Mouse (Mus musculus): ENCODE results near the gene Slc17a9. TPM values are rescaled to one million over a fixed set of nuclear protein-coding genes. Genes with fewer than 3 reads are reported as not detected.
A peak's percentile ranks its signal among the peaks of the same experiment; 100 is the strongest.

Slc17a9 gene
- 0.55 and 0.61 TPM in 2 replicates for polyA plus RNA-seq (2015; fragmentation: Nextera tagmentation; extraction: Ambion mirVana)

- no peak within 1 kb of the TSS for H3K27ac ChIP-seq
- H3K27me3 ChIP-seq (ENCODE audit: insufficient read depth, low read length): no peaks in the 10 kb centered on the region
- DNase-seq (ENCODE audit: low spot score): peak; percentile 42
- TF ChIP-seq CTCF (IDR thresholded peaks at IDR 0.05; ENCODE audit: low read depth): no peak
- no peaks in the 10 kb centered on the region for H3K9me3 ChIP-seq (replicated peaks; ENCODE audit: low read length)
- WGBS: 6% methylated on average over 18 of the region's 18 CpGs
- 0 out of 2 replicates have a peak, but pooled peaks cover 10% of the 10 kb centered on the region for H3K4me1 ChIP-seq (replicated peaks; ENCODE audit: insufficient read depth, low read length)
- ATAC-seq (replicated peaks; ENCODE audit: low FRiP score, low read depth): peak; percentile 71
- peaks cover 35% of the 10 kb centered on the region for H3K36me3 ChIP-seq (ENCODE audit: insufficient read depth, low read length)
- peak within 1 kb of the TSS; percentile 51 for H3K4me2 ChIP-seq (ENCODE audit: low read length)
- peak within 1 kb of the TSS; percentile 23; the same call in 1 of the 2 replicates for H3K4me3 ChIP-seq (replicated peaks; ENCODE audit: low read depth, low read length)
- peak within 1 kb of the TSS; percentile 19; the same call in 1 of the 2 replicates for H3K9ac ChIP-seq (ENCODE audit: low read depth, low read length)
Measured at GRCm38 (mm10) chr2:180724585-180725413, at the start of gene Slc17a9. Slc17a9 (plus strand) TSS chr2:180725263.

GRCm38 (mm10) chr2:180676706-180677105 lies 48.4 kb upstream of the Slc17a9 start:
- no peak overlapping the region for H3K9ac ChIP-seq (ENCODE audit: low read depth, low read length)
- no peaks in the 10 kb centered on the region for H3K9me3 ChIP-seq (replicated peaks; ENCODE audit: low read length)
- H3K4me2 ChIP-seq (ENCODE audit: low read length): no peak overlapping the region
- ATAC-seq (replicated peaks; ENCODE audit: low FRiP score, low read depth) (no peak), DNase-seq (ENCODE audit: low spot score) (no peak)
- no peak overlapping the region for H3K27ac ChIP-seq
- no peaks in the 10 kb centered on the region for H3K4me1 ChIP-seq (replicated peaks; ENCODE audit: insufficient read depth, low read length)
- 87% methylated on average over 2 of the region's 2 CpGs for WGBS
- peaks cover 27% of the 10 kb centered on the region for H3K36me3 ChIP-seq (ENCODE audit: insufficient read depth, low read length)
- TF ChIP-seq CTCF (IDR thresholded peaks at IDR 0.05; ENCODE audit: low read depth): no peak
- H3K4me3 ChIP-seq (replicated peaks; ENCODE audit: low read depth, low read length): no peak overlapping the region
- H3K27me3 ChIP-seq (ENCODE audit: insufficient read depth, low read length): no peaks in the 10 kb centered on the region

GRCm38 (mm10) chr2:180678609-180679140 lies 46.4 kb upstream of the Slc17a9 start:
- Histone ChIP-seq H3K9ac (ENCODE audit: low read depth, low read length) (no peak overlapping the region), H3K4me2 (ENCODE audit: low read length) (no peak overlapping the region), H3K27ac (no peak overlapping the region), H3K4me1 (replicated peaks; ENCODE audit: insufficient read depth, low read length) (no peaks in the 10 kb centered on the region), H3K4me3 (replicated peaks; ENCODE audit: low read depth, low read length) (no peak overlapping the region), H3K9me3 (replicated peaks; ENCODE audit: low read length) (no peaks in the 10 kb centered on the region), H3K36me3 (ENCODE audit: insufficient read depth, low read length) (peaks cover 31% of the 10 kb centered on the region), H3K27me3 (ENCODE audit: insufficient read depth, low read length) (no peaks in the 10 kb centered on the region)
- 25% methylated on average over 4 of the region's 4 CpGs for WGBS
- peak; percentile 62 for ATAC-seq (replicated peaks; ENCODE audit: low FRiP score, low read depth)
- TF ChIP-seq CTCF (IDR thresholded peaks at IDR 0.05; ENCODE audit: low read depth): peak; percentile 95
- peak; percentile 73 for DNase-seq (ENCODE audit: low spot score)

- WGBS: 70% methylated on average over 2 of the region's 2 CpGs
- Histone ChIP-seq H3K27me3 (ENCODE audit: insufficient read depth, low read length) (no peaks in the 10 kb centered on the region), H3K27ac (no peak overlapping the region), H3K9me3 (replicated peaks; ENCODE audit: low read length) (no peaks in the 10 kb centered on the region), H3K4me3 (replicated peaks; ENCODE audit: low read depth, low read length) (no peak overlapping the region), H3K9ac (ENCODE audit: low read depth, low read length) (no peak overlapping the region), H3K4me1 (replicated peaks; ENCODE audit: insufficient read depth, low read length) (no peaks in the 10 kb centered on the region), H3K4me2 (ENCODE audit: low read length) (no peak overlapping the region), H3K36me3 (ENCODE audit: insufficient read depth, low read length) (peaks cover 49% of the 10 kb centered on the region)
- DNase-seq (ENCODE audit: low spot score): no peak
- ATAC-seq (replicated peaks; ENCODE audit: low FRiP score, low read depth): no peak
- no peak for TF ChIP-seq CTCF (IDR thresholded peaks at IDR 0.05; ENCODE audit: low read depth)
Measured at GRCm38 (mm10) chr2:180681225-180681624, 43.8 kb upstream of the Slc17a9 start.

GRCm38 (mm10) chr2:180683524-180683923 lies 41.5 kb upstream of the Slc17a9 start:
- no peak overlapping the region for H3K4me2 ChIP-seq (ENCODE audit: low read length)
- no peaks in the 10 kb centered on the region for H3K4me1 ChIP-seq (replicated peaks; ENCODE audit: insufficient read depth, low read length)
- H3K27ac ChIP-seq: no peak overlapping the region
- H3K27me3 ChIP-seq (ENCODE audit: insufficient read depth, low read length): no peaks in the 10 kb centered on the region
- H3K4me3 ChIP-seq (replicated peaks; ENCODE audit: low read depth, low read length): no peak overlapping the region
- no peaks in the 10 kb centered on the region for H3K9me3 ChIP-seq (replicated peaks; ENCODE audit: low read length)
- H3K36me3 ChIP-seq (ENCODE audit: insufficient read depth, low read length): peaks cover 69% of the 10 kb centered on the region
- no peak overlapping the region for H3K9ac ChIP-seq (ENCODE audit: low read depth, low read length)
- 82% methylated on average over 2 of the region's 2 CpGs for WGBS
- DNase-seq (ENCODE audit: low spot score) (no peak), ATAC-seq (replicated peaks; ENCODE audit: low FRiP score, low read depth) (no peak)
- no peak for TF ChIP-seq CTCF (IDR thresholded peaks at IDR 0.05; ENCODE audit: low read depth)

GRCm38 (mm10) chr2:180684031-180684430 lies 41.0 kb upstream of the Slc17a9 start:
- Histone ChIP-seq H3K4me3 (replicated peaks; ENCODE audit: low read depth, low read length) (no peak overlapping the region), H3K27me3 (ENCODE audit: insufficient read depth, low read length) (no peaks in the 10 kb centered on the region), H3K4me1 (replicated peaks; ENCODE audit: insufficient read depth, low read length) (no peaks in the 10 kb centered on the region), H3K4me2 (ENCODE audit: low read length) (no peak overlapping the region), H3K9ac (ENCODE audit: low read depth, low read length) (no peak overlapping the region), H3K27ac (no peak overlapping the region), H3K9me3 (replicated peaks; ENCODE audit: low read length) (no peaks in the 10 kb centered on the region), H3K36me3 (ENCODE audit: insufficient read depth, low read length) (peaks cover 73% of the 10 kb centered on the region)
- 92% methylated on average over 4 of the region's 4 CpGs for WGBS
- TF ChIP-seq CTCF (IDR thresholded peaks at IDR 0.05; ENCODE audit: low read depth): no peak
- ATAC-seq (replicated peaks; ENCODE audit: low FRiP score, low read depth): no peak
- DNase-seq (ENCODE audit: low spot score): no peak

Data from kidney, postnatal 0 days (tissue).